Mouse (Mus musculus): ENCODE data around the gene Grpr.

The Grpr gene

DNA sequence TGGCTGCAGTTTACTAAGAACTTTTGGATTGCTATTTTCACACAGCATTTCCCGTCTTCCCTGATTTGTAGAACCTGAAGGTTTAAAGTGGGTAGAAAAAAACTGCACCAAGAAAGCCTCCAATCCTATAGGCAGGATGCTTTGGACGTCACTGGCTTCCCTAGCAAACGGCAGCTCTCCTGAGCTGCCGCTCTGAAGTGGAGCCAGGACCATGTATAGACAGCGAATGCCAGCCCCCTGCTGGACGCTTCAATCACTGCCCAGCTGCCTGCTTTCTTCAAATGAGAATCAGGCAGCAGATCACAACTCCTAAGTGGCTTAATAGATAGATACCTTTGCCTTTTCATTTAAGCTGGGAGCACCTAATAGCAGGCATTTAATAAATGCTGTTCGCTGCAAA, at the start of gene Grpr:
Grpr (minus strand) TSS at position 12 of the 400 bp plus-strand sequence.
- DNase-seq: no peak

DNA sequence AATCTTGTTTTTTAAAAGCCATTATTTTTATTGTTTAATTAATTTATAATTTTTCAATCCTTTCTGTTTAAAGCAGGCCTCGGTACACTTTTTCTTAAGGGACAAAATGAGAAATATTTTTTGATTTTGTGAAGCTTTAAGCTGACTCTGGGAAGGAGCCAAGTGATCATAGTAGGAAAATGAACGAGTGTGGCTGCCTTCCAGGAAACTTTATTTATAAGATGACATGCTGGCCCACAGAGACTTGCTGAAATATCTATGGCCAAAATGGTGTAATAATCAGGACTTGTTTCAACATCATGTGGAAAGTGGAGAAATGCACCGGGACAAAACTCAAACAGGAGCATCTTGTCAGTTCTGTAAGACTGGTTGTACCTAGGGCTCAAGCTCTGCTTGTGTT, 11.0 kb upstream of the Grpr start:
- no peak for DNase-seq

GRCm38 (mm10) chrX:163547042-163547441, 2.4 kb downstream of the Grpr start:
- DNase-seq: no peak

- no peak for DNase-seq
Observed at GRCm38 (mm10) chrX:163532836-163533235, 16.6 kb downstream of the Grpr start.

DNA sequence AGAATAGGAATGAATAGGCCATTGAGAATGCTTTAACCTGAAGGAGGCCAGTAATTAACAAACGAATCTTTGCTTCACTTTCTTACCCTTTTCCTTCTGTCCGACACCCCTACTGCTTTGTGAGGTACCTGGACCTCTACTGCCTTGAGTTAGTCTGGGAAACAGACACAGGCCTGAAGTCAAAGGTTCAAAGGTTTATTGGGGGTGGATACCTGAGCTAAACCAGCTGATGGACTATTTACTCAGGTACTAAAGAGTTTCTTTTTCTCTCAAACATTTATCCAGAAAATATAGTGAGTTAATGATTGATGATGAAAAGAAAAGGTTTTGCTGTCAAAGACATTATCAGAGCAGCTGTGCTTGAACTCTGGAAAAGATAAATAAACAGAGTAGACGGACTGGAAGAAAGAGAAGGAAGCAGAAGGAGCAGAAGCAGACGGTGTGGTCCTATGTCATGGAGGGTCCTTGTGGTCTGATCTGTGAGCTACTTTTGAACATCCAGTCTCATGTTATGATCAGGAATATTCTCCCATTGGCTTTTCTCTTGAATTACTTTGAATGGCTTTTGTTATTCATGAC, 30.4 kb downstream of the Grpr start:
- no peak for DNase-seq

- no peak for DNase-seq
Observed at GRCm38 (mm10) chrX:163511766-163512165, 37.7 kb downstream of the Grpr start.

DNA sequence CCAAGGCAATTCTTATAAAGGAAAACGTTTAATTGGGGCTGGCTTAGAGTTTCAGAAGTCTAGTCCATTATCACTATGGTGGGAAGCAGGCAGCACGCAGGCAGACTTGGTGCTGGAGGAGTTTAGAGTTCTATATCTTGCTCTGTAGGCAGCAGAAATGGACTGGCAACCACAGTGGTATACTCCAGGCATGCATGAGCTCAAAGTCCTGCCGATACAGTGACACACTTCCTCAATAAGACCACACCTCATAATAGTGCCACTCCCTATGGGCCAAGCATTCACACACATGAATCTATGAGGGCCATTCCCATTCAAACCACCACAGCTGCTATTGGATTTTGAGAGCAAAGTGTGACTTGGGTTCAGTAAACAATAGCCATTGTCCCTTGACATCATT, 47.4 kb downstream of the Grpr start:
- DNase-seq: no peak
